Comparison of ENCODE assay signal across 8 mouse cellular contexts in genomic region chr9:115311223-115311520, GRCm38 (mm10). TPM values are rescaled to one million over a fixed set of nuclear protein-coding genes. Genes with fewer than 3 reads are reported as not detected.
DNase-seq lines count a peak whose midpoint lies in the region; ATAC-seq and TF ChIP-seq lines count a peak whose summit lies in the region.

No protein-coding gene starts in this region.

- H3K4me3 ChIP-seq in bone marrow, adult 2 months (replicated peaks; ENCODE audit: control insufficient read depth, low read depth, low read length), result peak overlapping the region; percentile 5
- peak overlapping the region; percentile 96 for H3K4me3 ChIP-seq in heart, postnatal 0 days (ENCODE audit: low read depth, low read length)
- peak overlapping the region; percentile 97 for H3K4me3 ChIP-seq in limb, embryonic 13.5 days
- peak overlapping the region; percentile 99 for H3K4me3 ChIP-seq in neural tube, embryonic 13.5 days

- WGBS in bone marrow, adult 2 months, result 7% methylated on average over 5 of the region's 5 CpGs
- 10% methylated on average over 5 of the region's 5 CpGs for WGBS in heart, postnatal 0 days
- WGBS in limb, embryonic 13.5 days, result 4% methylated on average over 5 of the region's 5 CpGs
- WGBS in neural tube, embryonic 13.5 days, result 10% methylated on average over 5 of the region's 5 CpGs

- intact Hi-C loops in left cerebral cortex, postnatal 10 days (cut with DNase I), result no loop called here

- H3K4me2 ChIP-seq in heart, postnatal 0 days (ENCODE audit: low read depth, low read length), result peak overlapping the region; percentile 73
- H3K4me2 ChIP-seq in limb, embryonic 13.5 days (replicated peaks), result peak overlapping the region; percentile 64
- peak overlapping the region; percentile 55 for H3K4me2 ChIP-seq in neural tube, embryonic 13.5 days

- no peak for ATAC-seq in heart, postnatal 0 days (ENCODE audit: insufficient read depth, low read depth)
- ATAC-seq in limb, embryonic 13.5 days (ENCODE audit: low FRiP score, low read depth), result no peak
- no peak for ATAC-seq in neural tube, embryonic 13.5 days (ENCODE audit: low read depth)
- no peak for ATAC-seq in frontal cortex, adult (ENCODE audit: low TSS enrichment)

- H3K4me1 ChIP-seq in bone marrow, adult 2 months (ENCODE audit: control insufficient read depth, insufficient read depth, low read length), result peaks cover 1% of the 10 kb centered on the region; the same call in 1 of the 2 replicates
- peaks cover 27% of the 10 kb centered on the region for H3K4me1 ChIP-seq in heart, postnatal 0 days (ENCODE audit: control insufficient read depth, insufficient read depth)
- H3K4me1 ChIP-seq in limb, embryonic 13.5 days, result peaks cover 24% of the 10 kb centered on the region
- peaks cover 34% of the 10 kb centered on the region for H3K4me1 ChIP-seq in neural tube, embryonic 13.5 days (replicated peaks)

- no peaks in the 10 kb centered on the region for H3K27me3 ChIP-seq in heart, postnatal 0 days (ENCODE audit: control insufficient read depth, insufficient read depth, low read length)
- H3K27me3 ChIP-seq in limb, embryonic 13.5 days, result no peaks in the 10 kb centered on the region
- no peaks in the 10 kb centered on the region for H3K27me3 ChIP-seq in neural tube, embryonic 13.5 days

- no peak overlapping the region for H3K27ac ChIP-seq in bone marrow, adult 2 months (ENCODE audit: control insufficient read depth, insufficient read depth, low read depth, low read length, poor library complexity)
- peak overlapping the region; percentile 97 for H3K27ac ChIP-seq in heart, postnatal 0 days (ENCODE audit: low read depth)
- peak overlapping the region; percentile 96 for H3K27ac ChIP-seq in limb, embryonic 13.5 days
- peak overlapping the region; percentile 96 for H3K27ac ChIP-seq in neural tube, embryonic 13.5 days (replicated peaks)

- H3K9ac ChIP-seq in heart, postnatal 0 days (replicated peaks; ENCODE audit: low read depth, low read length), result peak overlapping the region; percentile 62
- H3K9ac ChIP-seq in limb, embryonic 13.5 days, result peak overlapping the region; percentile 81
- H3K9ac ChIP-seq in neural tube, embryonic 13.5 days, result peak overlapping the region; percentile 68

- peak; percentile 30 for DNase-seq in cerebellum, adult 8-10 months
- DNase-seq in cerebellum, postnatal 14 days, result no peak
- DNase-seq in heart, postnatal 0 days (ENCODE audit: low spot score), result no peak
- no peak for DNase-seq in left cerebral cortex, postnatal 10 days (ENCODE audit: extremely low spot score in 1 of 2, low spot score in 2 of 2)

- TF ChIP-seq EP300 in heart, postnatal 0 days (IDR thresholded peaks at IDR 0.05; ENCODE audit: low read depth), result no peak

- H3K9me3 ChIP-seq in heart, postnatal 0 days (replicated peaks; ENCODE audit: control insufficient read depth, low read length), result no peaks in the 10 kb centered on the region
- no peaks in the 10 kb centered on the region for H3K9me3 ChIP-seq in limb, embryonic 13.5 days
- H3K9me3 ChIP-seq in neural tube, embryonic 13.5 days, result no peaks in the 10 kb centered on the region

- no peak for TF ChIP-seq CTCF in bone marrow, adult 2 months (IDR thresholded peaks at IDR 0.05; ENCODE audit: control insufficient read depth, insufficient read depth, low read length)
- TF ChIP-seq CTCF in heart, postnatal 0 days (IDR thresholded peaks at IDR 0.05; ENCODE audit: low read depth), result no peak

- TF ChIP-seq POLR2A in bone marrow, adult 2 months (IDR thresholded peaks at IDR 0.05; ENCODE audit: borderline replicate concordance, control insufficient read depth, low read depth, low read length), result no peak

- H3K36me3 ChIP-seq in heart, postnatal 0 days (replicated peaks; ENCODE audit: control insufficient read depth, insufficient read depth, low read length), result no peaks in the 10 kb centered on the region
- no peaks in the 10 kb centered on the region for H3K36me3 ChIP-seq in limb, embryonic 13.5 days
- no peaks in the 10 kb centered on the region for H3K36me3 ChIP-seq in neural tube, embryonic 13.5 days

RNA-seq across cellular contexts. Expression of gene Stt3b, which starts 1.0 kb away (rescaled TPM):
- 17.9 and 23.9 TPM in 2 replicates for polyA plus RNA-seq in bone marrow, adult 2 months (2011; ENCODE audit: insufficient read depth, insufficient read length, low replicate concordance, missing spikeins)
- 64.2 and 67.1 TPM in 2 replicates for total RNA-seq in heart, postnatal 0 days (2014; rRNA removed; ENCODE audit: low replicate concordance)
- 33.9 and 34.4 TPM in 2 replicates for polyA plus RNA-seq in heart, postnatal 0 days (2015; fragmentation: Nextera tagmentation; extraction: Ambion mirVana)
- polyA plus RNA-seq in limb, embryonic 13.5 days (2015; fragmentation: Nextera tagmentation; extraction: Ambion mirVana), result 90.3 and 99.9 TPM in 2 replicates
- polyA plus RNA-seq in neural tube, embryonic 13.5 days (2015; fragmentation: Nextera tagmentation; extraction: Ambion mirVana), result 104 and 112 TPM in 2 replicates
- total RNA-seq in left cerebral cortex, postnatal 10 days (2021), result 100 to 1,000 TPM; 103 TPM

Comparison
In these comparisons a context has a peak if more than half of its experiments do, and no peak if none do; other contexts are left out.
1. H3K4me3 ChIP-seq: peak in every context shown above with its lines; median percentile 99 in neural tube, embryonic 13.5 days; 97 in limb, embryonic 13.5 days; 96 in heart, postnatal 0 days; 5 in bone marrow, adult 2 months.